Mouse (Mus musculus) frontal cortex, adult (tissue): ENCODE results near the gene Ubxn10.

ENCODE experiments used
- ATAC-seq: cut with Nextera tagmentation; 2 replicates; pipeline ENCODE4 v1.9.2; 2017; ENCODE audit warnings: mild to moderate bottlenecking, moderate library complexity, mixed read lengths; ENCODE audit not compliant: low TSS enrichment

The Ubxn10 gene

DNA sequence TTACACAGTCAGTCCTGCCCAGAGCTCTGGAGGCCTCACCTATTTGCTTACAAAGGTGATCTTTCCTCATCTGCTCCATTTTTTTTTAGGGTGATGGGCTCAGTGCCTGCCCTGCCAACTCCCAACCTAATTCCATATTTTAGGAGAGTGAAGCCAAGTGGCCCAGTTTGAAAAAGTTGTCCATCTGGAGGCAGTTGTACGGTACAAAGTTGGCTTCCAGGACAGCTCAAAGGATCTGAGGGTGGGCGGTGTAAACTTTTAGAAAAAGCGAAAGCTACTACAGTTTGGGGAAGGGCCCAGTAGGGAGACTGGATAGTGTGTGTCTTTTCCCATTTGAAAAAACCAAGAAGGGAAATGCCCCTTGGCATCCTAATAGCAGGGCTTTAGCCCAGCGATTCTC is 2.1 kb downstream of the Ubxn10 start:
- ATAC-seq, result peak; percentile 47; the same call in 1 of the 2 replicates

DNA sequence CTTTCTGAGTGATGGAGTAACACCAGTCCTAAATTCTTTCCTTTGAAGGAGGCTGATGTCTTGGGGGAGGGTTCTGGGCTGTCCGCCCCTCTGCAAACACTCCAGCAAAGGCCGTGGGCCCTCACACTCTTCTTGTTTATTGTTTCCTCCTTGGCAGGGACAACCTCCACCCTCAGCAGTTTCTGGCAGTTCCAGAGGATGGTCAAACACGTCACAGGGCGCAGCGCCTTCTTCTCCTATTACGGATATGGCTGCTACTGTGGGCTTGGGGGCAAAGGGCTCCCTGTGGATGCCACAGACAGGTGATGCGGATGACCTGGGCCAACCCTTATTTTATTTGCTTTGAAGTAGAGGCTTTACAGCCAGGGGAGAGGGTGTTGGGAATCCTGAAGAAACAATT is 2.9 kb downstream of the Ubxn10 start:
- no peak for ATAC-seq

DNA sequence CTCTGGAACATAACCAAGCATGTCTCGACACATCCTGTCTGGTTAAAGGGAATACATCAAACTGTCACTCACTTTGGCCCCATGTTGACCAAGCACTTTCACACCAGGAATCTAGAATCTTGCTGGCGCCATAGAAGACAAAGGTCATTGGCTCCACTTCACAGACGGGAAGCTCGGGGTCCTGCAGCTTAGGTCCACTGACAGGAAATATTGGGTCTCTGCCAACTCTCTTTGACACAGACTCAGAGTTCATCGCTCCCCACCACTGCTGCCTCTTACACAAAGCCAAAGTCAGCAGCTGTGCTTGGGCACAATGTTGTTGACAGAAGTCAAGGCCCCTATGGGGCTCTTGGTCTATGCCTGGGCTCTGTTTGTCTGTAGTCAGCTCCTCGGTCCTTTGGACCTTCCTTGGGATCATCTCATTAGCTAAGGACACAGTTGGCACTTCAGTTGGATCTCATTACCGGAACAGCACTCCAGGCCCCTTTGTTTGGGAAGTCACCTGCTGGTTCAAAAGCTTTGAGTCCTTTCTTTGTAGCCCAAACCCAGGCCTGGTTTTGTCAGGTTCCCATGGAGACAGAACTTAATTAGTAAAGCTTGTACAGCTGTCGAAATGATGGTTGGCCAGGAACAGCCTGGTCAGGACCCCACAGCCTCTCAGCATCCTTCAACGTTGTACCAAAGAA is 7.8 kb downstream of the Ubxn10 start:
- ATAC-seq, result no peak

DNA sequence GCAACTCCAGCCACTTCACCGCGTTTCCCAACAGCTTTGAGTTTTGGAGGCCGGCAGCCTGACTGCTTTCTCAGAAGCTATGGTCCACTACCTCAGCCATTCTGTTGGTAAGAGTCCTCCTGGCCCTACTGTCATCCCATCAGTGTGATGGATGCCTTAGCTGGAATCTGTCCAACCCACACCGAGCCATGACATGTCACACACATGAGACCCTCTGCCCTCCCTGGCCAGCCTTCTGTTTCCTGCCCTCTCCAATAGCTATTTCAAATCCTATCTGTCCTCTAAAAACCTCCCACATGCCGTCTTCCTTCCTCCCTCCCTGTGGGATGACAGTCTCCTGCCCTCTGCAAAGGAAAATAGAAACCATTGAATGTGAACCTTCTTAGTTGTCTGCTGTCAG is 11.2 kb downstream of the Ubxn10 start:
- ATAC-seq, result no peak

DNA sequence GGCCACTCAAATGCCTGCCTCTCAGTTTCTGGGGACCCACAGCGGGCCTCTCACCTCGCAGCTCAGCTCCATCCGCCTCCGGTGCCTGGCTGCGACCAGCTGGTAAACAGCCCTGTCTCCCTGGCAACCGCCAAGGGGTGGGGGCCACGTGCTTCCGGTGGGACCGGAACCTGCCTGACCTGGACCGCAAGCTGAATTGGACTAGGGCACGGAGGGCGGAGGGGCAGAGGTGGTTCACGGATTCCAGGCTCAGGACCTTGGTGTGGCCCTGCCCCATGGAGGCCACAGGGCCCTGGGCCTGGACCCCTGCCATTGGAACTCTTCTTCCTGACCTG is 11.9 kb downstream of the Ubxn10 start:
- ATAC-seq, result no peak

DNA sequence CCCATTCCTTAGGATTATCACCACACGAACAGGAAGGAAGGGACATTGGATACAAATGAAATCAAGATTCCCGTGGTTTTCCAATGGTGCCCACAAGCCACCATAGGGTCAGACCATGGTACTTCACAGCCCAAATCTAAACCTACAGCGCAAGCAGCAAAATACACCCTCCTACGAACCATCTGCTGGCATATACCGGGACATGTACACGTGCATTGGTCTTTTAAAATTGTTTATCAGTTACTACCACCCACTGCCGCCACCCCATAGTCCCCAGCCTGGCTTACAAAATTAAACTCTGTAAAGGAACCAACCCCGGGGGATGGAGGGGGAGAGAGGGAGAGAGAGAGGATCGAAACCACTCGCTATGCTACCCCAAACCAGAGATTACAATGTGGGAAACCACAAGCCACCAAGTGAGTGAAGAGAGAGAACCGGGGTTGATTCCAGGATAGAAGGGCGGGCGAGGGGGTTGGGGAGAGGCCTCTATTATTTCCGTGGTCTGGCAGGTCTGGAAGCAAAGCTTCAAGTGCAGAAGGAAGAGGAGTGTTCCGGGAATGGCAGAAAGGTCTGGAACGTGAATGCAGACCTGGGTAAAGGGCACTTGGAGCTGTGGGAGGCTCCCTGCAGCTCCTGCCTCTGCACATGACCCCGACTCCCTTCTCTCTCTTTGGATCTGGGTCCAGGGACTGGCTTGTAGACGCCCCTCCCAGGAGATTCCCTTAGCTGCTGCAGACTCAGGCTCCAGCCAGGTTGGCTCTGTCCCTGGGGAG is 12.4 kb downstream of the Ubxn10 start, which contains the start of gene Pla2g2c:
Gene Pla2g2c (plus strand): TSS at position 439 of the 773 bp plus-strand sequence.
- peak; percentile 25; the same call in 1 of the 2 replicates for ATAC-seq

DNA sequence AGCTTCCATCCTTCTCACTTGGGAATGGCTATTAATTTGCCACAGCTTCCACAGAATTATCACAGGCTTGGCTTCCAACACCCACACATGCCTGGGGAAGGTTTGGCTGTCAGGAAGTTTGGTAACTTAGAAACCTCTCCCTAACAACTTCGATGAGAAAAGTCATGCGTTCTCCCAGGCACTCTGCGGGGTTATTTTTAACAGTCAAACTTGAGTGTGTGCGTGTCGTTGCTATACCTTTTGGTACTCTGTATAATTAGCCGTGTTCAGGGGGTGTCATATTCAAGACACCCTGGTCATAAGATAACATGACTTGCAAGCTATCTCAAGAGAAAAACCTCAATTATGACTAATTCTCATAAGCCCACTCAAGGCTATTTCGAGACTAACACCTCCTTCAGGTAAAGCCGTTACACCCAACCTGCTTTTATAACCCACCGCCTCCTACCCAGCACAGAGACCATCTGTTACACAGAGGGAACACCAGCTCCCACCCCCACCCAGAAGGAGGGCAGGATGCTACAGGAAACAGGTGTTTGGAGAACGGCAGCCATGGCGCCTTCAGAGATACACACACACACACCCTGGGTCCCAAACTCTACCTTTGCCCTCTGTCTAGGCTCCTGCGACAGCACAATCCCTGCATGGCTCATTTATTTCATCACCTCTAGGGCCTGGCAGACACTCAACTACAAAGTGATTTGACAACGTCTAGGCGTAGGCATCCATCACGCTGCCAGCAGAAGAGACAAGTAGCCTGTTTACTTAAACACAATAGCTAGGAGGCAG is 13.3 kb downstream of the Ubxn10 start:
- peak; percentile 66 for ATAC-seq

DNA sequence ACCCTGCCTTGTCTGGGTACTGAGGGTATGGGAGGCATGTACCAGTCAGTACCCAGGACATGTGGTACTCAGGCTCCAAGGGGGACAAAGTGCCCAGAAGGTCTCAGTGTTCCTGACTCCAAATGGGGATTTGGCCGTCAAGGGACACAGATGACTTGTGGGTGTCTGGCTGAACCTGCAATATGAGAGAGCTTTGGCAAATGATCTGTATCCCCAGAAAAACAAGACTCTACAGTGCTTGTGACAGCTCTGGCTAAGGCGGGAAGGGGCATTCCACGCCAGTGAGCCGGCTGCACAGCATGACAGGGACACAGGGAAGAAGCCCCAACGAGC is 17.7 kb downstream of the Ubxn10 start:
- no peak for ATAC-seq

DNA sequence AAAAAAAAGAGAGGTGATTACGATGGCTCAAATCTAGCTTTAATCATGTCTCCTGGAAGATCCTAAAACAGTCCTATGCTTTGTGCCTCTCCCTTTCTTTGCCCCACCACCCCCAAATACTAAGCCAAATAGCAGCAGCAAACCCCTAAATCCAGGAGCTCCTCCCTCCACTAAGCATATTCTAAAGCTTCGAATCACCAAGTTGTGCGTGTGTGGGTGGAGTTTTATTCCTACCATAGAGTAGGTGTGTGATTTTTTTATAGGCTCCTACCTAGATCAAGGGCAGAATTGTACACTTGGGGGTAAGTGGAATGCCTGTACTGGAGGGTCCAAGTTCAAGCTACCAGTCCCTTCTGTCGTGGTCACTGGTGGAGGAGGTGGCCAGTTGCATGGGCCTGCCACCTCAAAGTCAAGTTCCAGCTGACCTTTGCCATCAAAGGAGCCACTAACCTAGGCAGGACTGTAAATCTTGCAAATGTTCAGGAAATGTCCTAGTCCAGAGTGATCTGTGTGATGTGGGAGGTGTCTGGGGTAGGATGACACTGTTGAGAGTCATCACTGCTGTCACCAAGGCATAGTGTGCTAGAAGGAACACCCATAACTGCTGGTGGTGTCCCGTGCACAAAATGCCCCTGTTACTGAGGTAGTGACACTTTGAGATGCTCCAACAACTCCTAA is 18.2 kb downstream of the Ubxn10 start:
- ATAC-seq, result peak; percentile 22; the same call in 1 of the 2 replicates

DNA sequence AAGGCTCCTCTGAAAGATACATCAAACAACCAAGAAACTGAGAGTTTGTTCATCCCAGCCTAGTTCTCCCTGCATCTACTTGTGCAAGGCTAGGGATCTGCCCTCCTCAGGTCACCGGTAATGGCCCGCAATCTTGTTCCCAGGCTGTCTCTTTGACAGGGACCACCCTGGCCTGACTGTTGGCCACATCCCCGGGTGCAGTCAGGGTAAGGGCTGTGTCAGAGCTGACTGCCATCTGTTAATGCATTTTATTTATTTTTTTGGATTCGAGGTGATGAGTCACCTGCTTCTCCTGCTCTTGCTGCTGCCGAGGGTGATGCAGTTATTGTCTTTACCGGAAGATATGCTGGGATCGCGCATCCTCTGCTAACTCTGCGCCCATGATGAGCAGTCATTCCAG is 20.3 kb downstream of the Ubxn10 start:
- no peak for ATAC-seq

DNA sequence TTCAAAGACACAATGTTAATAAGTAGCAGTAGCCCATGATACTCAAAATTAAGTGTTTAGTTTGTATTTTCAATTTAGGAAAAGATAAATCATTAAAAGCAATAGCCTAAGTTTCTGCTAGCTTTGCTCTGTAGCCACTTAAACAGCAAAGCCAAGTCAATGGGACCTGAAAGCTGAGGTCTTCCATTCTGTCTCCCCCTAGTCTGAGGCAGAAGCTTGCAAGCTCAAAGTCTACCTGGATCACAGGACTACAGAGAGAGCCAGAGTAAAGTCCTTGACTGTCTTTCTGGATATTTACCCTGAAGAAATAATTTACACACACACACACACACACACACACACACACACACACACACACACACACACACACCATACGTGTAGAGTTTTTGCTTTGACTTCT is 22.8 kb downstream of the Ubxn10 start:
- ATAC-seq, result no peak

DNA sequence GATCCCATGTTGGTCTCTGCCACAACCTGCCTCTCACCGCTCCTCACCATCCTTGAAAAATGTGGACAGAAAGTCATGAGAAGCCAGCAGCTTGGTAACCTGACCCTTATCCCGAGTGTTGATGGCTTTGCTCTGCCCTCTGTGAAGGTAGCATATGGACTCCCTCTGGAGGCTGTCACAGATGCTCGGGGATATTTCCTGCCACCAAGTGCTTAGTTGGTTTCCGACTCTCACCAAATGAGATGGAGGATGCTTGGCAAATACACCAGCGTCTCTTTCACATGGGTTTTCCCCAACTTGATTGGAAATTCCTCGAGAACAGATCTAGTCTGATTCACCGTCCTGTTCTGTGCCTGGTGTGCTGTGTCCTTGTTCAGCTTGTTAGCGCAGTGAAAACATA is 24.3 kb downstream of the Ubxn10 start:
- ATAC-seq, result no peak

DNA sequence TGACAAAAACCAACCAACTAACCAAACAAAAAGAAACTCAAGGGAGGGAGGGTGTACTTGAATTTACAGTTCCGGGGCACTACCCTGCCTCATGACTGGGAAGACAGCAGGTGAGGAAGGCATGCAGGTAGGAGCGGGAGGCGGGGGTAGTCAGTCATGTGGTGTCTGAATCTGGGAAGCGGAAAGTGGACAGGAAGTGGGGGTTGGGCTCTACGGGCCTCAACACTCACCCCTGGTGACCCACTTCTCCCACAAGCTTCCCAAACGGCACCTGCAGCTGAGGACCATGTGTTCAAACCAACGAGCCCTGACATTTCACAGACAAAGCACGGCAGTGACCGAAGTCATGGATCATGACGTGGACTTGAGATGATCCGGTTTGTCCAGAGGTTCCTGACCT is 24.9 kb downstream of the Ubxn10 start:
- ATAC-seq, result no peak

DNA sequence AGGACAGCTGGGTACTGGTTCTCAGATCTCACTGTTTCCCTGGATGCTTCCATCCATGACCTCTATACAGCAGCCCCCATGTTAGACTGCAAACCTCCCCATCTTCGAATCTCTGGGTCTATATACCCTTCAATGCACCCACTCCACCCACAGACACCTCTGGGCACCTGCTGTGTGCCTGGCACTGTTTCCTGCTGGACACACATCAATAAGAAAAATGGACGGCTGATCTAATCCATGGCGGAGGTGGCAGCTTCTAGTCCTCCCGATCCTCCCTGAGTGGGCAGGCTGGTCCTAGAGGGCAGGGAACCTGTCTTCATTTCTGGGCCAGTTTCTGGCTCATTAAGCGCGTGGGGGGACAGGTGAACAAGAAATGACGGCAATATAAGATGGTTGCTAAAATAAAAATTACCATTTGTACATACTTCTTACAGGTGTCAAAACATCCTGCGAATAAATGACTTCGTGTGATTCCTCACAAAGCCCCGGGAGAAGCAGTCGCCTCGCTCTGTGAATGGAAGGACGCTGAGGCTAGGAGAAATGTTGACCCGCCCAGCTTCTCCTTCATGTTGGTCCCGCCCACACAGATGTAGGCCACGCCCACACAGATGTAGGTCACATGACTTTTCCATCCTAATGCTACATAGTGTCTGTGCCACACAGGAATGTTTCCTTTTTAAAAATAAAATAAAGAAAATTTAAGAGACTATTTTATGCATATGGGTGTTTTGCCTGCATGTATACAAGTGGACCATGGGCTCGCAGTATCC is 25.7 kb downstream of the Ubxn10 start:
- no peak for ATAC-seq

DNA sequence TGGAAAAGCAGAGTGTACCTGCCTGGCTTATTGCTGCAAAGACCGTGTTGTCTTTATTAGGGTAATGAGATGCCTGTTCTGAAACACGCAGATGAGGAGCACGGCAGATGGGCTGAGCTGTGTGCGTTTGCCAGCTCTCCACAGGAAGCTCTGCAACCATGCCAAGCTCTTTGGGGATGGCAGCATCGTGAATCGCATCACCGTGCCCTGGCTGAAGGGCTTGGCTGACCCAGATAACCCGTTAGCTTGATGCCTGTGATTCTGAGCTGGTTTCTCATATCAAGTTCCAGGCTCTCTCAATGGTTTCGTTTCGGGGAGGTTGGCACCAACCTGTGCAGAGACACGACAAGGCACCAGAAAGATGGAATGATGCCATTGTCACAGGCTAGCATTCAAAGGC is 26.3 kb downstream of the Ubxn10 start:
- ATAC-seq, result peak; percentile 47; the same call in 1 of the 2 replicates

DNA sequence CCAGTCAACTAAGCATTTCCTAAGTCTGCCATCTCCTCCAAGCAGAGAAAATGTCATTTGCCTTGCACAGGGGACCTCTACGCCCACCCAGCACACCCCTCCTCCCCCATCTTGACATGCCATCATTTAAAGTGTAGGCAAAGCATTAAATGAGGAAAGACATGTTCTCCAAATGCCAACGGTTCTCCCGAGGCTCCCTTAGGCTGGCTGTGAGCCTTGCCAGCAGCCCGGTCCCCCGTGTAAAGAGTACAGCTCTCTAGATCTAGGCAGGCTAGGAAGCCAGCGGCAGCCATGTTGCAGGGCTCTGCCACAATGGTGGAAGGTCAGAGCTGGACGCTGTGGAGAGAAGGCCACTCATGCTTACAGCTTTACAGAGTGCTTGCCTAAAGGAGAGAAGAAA is 27.0 kb downstream of the Ubxn10 start:
- ATAC-seq, result no peak; the same call in 1 of the 2 replicates

DNA sequence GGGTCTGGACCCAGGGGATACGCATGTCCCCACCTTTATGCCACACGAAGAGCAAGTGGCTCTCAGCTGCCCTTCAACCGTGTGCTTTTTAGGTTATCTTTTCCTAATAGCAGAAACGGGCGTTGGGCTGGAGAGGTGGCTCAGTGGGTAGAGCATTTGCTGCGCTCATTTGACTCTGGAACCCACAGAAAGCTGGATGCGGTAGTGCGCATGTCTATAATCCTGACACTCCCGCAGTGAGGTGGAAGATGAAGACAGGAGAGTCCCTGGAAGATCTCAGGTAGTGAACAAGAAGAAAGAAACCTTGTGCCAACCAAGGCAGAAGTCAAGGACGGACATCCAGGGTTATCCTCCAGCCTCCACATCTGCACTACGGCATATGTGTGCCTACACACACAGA is 27.7 kb downstream of the Ubxn10 start:
- no peak for ATAC-seq

DNA sequence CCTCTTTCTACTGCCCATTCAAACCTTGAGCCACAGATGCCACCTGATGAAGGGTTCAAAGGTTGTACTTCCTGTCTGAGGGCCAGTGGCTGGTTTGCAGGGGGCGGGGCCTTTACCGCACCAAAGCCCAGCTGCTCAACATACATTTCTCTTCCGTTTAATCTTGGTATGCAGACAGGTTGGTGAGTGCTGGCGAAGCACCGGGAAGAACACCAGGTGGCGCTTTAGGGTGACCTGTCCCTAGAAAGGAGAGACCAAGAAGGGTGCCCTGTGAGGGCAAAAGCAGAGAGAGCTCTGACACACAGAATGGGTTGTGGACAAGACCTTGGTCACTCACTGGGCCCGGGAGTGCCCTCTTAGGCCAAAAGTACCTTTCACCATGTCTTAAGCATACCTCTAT is 28.3 kb downstream of the Ubxn10 start:
- no peak for ATAC-seq

DNA sequence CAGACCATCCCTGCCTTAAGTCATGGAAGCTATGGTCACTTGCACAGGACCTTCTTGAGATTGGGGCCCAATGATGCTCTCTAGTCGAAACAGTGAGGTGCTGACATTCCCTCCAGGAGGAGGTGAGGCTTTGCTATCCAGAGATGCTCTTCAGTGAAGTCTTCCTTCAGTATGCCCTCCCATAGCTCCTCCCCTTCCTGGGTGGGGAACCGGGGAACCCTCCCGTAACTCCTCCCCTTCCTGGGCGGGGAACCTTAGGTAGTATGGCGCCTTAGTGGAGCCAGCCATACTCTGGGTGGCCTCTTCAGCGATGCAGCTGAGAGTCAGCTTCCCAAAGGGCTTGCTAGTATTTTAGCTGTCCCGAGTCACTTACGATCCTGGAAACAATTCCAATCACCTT is 30.3 kb downstream of the Ubxn10 start:
- ATAC-seq, result no peak

DNA sequence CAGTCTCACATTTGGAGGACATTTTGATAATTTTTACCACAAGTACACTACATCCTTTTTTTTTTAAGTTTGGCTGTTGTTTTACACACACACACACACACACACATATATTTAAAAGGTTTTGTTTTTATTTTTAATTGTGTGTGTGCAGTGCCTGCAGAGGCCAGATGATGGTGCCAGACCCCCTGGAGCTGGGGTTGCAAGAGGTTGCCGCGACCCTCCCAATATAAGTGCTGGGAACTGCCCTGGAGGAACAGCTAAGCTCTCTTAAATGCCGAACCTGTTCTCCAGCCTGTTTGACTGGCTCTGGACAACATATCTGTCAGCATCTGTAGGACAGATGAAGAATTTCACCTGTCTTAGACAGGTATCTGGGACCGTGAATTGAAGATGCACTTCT is 32.8 kb downstream of the Ubxn10 start:
- no peak for ATAC-seq

DNA sequence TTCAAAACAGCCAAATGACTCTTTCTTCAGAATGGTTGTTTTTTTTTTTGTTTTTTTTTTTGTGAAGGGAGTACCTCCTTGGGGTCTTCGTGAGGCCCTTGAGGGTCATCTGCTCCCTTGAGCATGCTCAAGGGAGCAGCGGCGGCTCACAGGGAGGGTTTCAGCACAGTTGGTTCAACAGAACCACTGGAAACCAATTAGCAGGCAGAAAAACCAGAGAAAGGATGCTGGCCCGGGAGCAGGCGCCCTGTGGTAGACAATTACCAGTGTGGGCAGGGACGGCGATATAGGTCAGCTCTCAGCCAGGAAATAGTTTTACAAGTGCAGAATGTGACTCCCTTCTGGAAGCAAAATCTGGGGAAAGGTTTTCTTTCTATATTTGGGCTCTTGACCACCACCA is 33.4 kb downstream of the Ubxn10 start:
- ATAC-seq, result no peak
